Mouse (Mus musculus): ENCODE measurements at regions not wholly inside any gene's neighbourhood (a gene's known extent, or its start where the extent isn't known, plus 50 kb on each side); places are given as distances from the start of the nearest gene placed in this dataset.

- no peak for TF ChIP-seq POLR2A (IDR thresholded peaks at IDR 0.05; ENCODE audit: low read depth, low read length)
- no peak for TF ChIP-seq CTCF (conservative IDR thresholded peaks at IDR 0.05; ENCODE audit: insufficient read depth, insufficient read length, low read depth, low read length)
Observed at GRCm38 (mm10) chr7:117792456-117792855, 323.5 kb downstream of the Rps15a start.

All from kidney, adult 2 months (tissue).